Mouse (Mus musculus): ENCODE results near the gene Spin4.

Gene Spin4

DNA sequence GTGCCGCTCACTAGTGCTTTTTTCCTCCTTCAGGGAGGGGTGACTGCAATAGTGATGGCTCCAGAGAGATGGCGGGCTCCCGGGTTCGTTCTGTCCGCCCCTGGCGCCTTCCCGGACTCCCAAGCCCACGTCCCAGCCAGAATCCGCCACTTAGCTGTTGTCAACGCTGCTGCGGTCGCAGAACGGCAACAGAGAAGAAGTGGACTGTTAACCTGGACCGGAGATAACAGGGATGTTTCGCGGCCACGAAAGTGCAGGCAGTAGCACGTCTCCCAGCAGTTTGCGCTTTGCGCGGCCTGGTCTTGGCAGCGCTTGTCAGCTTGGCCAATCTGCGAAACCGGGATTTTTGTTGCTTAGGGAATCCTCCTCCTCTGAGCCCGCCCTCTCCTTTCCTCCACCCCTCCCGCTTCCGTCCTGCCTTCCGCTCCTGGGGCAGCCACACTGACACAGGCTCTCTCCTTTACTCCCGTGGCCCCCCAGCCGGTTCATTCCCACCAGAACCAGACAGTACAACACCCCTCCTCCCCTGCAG, at the start of gene Spin4:
TSS of gene Spin4 (minus strand) at position 322 of the 532 bp plus-strand sequence.
- DNase-seq: peak; percentile 80 to 81

DNA sequence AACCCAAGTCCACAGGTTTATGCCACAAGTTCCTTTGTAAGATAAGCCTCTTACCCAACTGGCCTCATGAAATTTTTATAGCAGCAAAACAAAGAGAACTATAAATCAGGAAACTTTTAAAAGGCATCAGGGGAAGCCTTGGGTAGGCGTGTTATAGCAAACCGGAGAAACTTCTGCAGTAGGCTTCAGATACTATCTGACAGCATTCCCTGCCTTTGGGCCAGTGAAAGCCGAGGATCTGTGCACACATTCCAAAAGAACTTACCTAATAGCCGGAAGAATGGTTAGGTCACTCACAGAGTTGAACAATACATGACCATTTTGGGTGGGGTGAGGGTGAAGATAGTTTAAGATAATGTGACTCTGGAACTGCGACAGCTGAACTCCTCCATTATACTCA, 1.4 kb upstream of the Spin4 start:
- DNase-seq: no peak

GRCm38 (mm10) chrX:95025779-95026360, 612 bp downstream of the Spin4 start:
- DNase-seq: peak in 1 of 2 experiments; percentile 26

DNA sequence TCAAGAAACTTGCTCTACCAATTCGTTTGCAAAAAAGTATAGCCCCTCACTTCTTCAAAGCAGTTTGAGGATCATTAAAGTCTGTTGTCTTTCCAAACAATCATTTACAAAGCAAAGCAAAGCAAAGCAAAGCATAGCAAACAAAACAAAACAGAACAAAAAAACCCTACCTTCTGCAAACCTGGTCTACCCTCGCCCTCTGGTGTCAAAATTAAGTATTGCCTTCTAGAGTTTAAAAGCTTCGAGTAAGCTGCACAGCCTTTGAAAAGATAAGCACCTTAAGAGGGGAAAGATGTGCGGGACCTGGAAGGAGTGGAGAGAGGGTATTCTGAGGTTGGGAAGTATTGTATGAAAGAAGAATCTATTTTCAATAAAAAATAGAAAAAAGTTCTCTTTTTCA, 14.4 kb downstream of the Spin4 start:
- peak; percentile 3 to 42 for DNase-seq

DNA sequence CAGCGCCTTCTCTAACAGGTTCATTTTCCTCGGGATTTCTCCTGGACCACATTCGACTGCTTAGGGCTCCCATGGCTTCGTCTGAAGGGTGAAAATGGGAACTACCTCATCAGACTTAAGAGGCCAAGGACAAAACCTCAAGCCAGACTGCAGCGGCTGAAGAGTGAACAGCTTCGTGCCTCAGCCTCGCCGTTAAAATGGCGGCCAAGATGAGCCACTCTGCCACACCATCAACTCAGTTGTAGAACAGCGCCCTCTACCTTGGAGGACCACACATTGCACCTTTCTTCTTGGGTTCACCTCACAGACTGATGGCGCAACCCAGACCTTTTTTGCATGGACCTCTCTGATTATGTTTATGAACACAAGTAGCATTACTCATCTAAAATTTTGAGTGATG, 27.6 kb downstream of the Spin4 start:
- no peak for DNase-seq

DNA sequence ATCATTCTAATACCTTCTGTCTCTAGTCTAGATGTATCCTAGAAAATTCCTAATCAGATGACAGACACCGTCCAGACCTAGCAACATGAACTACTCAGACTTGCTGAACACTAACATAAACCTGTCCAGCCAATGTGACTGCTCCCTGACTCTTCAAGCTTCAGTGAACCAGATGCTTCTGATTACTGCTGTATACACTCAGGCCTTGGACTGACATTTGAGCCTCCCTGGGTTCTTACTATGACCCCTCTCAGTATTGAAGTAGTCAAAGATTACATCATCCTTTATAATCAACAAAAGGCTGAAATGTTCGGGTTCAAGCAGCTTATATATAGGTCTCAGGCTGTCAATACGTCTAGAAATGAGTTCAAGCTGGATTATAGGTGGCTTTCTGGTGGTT, 32.4 kb downstream of the Spin4 start:
- no peak for DNase-seq

DNA sequence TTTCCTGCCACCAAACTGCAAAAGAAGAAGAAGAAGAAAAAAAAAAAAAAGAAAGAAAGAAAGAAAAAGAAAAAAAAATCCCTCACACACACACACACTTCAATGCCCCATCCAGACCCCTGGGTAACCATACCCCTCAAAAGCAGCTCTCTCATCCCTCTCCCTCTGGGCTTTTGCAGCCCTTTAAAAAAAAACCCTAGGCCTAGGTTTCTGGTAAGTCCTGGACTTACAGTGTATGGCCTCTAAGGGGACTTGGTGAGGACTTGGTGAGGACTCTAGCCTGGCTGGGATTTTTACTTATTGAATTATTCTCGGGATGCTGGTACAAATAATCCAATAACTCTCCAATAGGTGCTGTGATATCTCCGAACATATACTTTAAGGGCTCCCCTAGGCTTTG, 35.6 kb downstream of the Spin4 start:
- DNase-seq: no peak

DNA sequence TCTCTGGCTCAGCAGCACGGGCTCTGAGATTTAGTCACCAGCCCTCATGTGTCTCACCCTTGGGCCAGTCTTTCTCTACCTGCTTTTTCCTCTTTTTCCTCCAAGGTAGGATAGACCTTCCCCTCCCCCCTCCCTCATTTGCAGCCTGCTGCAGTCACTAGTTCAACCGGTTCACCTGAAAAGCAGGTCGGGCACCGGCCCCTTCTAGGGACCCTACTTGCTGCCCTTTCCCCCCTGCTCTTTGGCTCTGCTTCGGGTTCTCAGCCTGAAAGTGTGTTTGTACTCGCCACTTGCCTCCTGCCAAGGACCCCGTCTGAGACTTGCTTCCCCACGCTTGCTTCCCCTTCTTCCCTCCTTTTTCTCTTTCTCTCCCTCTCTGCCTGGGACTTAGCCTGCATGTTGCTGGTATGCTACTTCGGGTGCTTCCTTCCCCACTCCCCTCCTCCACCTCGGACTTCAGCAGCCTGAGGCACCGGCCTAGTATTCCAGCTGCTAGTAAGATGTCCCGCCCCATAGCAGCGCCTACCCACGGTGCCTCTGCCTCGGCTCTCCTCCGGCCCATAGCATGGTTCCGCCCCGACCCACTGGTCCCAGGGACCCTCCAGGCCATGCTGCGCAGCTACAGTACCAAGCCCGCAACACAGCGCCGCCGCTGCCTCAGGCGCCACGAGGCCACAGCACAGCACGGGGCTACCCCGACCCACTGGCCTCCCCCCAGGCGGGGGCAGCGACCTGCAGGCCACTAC, 36.2 kb downstream of the Spin4 start:
- peak; percentile 2 to 43 for DNase-seq

Data from kidney, postnatal 36 days (tissue).